20 mouse cellular contexts compared by ENCODE assay signal in the genomic region with DNA sequence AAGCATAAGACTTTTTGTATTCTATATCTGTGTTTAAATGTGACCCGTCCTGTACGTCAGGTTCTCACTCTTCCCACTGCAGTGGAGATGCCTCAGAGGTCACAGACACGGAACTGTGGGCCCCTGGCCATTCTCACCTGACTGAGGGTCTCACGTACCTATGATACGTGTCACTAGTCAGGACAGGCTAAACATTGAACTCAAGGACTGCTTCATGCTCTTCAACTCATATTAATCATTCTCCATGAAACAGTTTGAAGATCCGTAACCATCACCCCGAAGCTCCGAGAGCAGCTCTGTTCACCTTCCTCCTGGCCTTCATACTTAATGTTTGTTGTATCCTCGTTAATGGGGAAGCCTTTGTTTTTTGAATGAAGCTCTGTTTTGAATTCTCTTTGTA. TPM values are rescaled to one million over a fixed set of nuclear protein-coding genes. Genes with fewer than 3 reads are reported as not detected.
"Had no signal": no experiment of that assay in that cellular context is flagged by ENCODE, and none has a peak within 500 bp of the region (broad histone marks: within the 10 kb centered on the region; RNA-seq: fewer than 3 reads in every experiment).

No protein-coding gene starts in this region.

- H3K4me1 ChIP-seq: stomach, embryonic 15.5 days had no signal

- H3K9me3 ChIP-seq: neural tube, embryonic 13.5 days; neural tube, embryonic 15.5 days; stomach, embryonic 15.5 days had no signal

- H3K4me3 ChIP-seq: neural tube, embryonic 13.5 days; neural tube, embryonic 15.5 days; stomach, embryonic 15.5 days had no signal

- DNase-seq: retina, postnatal 1 day; right cerebral cortex, adult 18-20 months; right cerebral cortex, postnatal 14 days; right cerebral cortex, postnatal 4 days; spleen, adult 18-20 months; thymus, adult 18-20 months; thymus, adult 2 months; thymus, postnatal 14 days; thymus, postnatal 25 days; thymus, postnatal 36 days; thymus, postnatal 4 days had no signal

- H3K9ac ChIP-seq: neural tube, embryonic 13.5 days; neural tube, embryonic 15.5 days; stomach, embryonic 15.5 days had no signal

- H3K27ac ChIP-seq: neural tube, embryonic 13.5 days; neural tube, embryonic 15.5 days; stomach, embryonic 15.5 days; stomach, postnatal 0 days had no signal

- H3K27me3 ChIP-seq: neural tube, embryonic 13.5 days; neural tube, embryonic 15.5 days; stomach, embryonic 15.5 days had no signal

- H3K4me2 ChIP-seq: neural tube, embryonic 13.5 days; neural tube, embryonic 15.5 days; stomach, embryonic 15.5 days had no signal

- H3K36me3 ChIP-seq: neural tube, embryonic 13.5 days; neural tube, embryonic 15.5 days; stomach, embryonic 15.5 days had no signal

RNA-seq across cellular contexts. Expression of a gene that starts 45.7 kb away (rescaled TPM):
- polyA plus RNA-seq: spleen, adult 2 months; stomach, embryonic 14.5 days; stomach, embryonic 16.5 days; stomach, postnatal 0 days; thymus, adult 2 months; thymus, postnatal 0 days; urinary bladder, adult 2 months had no signal
